Mouse (Mus musculus): ENCODE measurements around the gene Tor4a.

DNA sequence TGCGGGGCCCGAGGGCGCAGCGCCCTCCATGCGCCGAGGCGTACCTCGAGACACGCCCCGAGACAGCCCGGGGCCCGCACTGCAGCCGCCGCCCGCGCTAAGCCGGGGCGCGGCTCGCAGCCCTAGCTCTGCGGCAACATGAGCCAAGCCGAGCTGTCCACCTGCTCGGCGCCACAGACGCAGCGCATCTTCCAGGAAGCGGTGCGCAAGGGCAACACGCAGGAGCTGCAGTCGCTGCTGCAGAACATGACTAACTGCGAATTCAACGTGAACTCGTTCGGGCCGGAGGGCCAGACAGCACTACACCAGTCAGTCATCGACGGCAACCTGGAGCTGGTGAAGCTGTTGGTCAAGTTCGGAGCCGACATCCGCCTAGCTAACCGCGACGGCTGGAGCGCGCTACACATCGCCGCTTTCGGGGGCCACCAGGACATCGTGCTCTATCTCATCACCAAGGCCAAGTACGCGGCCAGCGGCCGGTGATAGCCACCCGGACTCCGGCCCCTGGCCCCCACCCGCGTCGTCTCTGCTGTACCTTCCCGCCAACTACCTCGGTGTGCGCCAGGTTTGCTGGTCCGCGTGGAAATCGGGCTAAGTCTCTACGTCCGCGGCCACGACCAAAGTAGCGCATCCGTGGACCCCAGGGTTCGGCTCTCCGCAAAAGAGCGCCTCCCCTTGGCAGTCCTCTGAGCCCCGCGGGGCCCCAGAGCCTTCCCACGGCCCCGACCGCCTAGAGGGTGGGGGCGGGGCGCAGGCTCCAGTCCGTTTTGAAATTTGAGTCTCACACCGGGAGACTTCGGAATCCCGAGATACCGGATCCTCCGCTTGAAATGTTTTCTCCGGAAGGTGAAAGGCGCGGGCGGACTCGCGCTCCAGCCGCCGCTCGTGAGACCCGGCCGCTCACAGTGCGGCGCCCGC, 15.5 kb downstream of the Tor4a start:
- TF ChIP-seq POLR2A (IDR thresholded peaks at IDR 0.05; ENCODE audit: borderline replicate concordance, extremely low read depth, low read depth, low read length) (peak; percentile 59; the same call in 1 of the 2 replicates), CTCF (IDR thresholded peaks at IDR 0.05; ENCODE audit: insufficient read depth, low read length) (no peak)
